Mouse (Mus musculus) embryonic facial prominence, embryonic 15.5 days (tissue): Measurements from ENCODE around the gene Bap1. TPM values are rescaled to one million over a fixed set of nuclear protein-coding genes. Genes with fewer than 3 reads are reported as not detected.

Source experiments
- ATAC-seq: fragments of 200-750 bp; cut with Nextera tagmentation; 2 replicates; pipeline ENCODE4 v1.8.0; 2017; ENCODE audit warnings: low read depth, moderate TSS enrichment; ENCODE audit not compliant: insufficient number of reproducible peaks, low FRiP score, low TSS enrichment
- H3K27ac ChIP-seq: fragments of 300-500 bp; sonication (generic); replicated peaks from 2 replicates; pipeline ENCODE4 v1.5.1; 2015; ENCODE audit warnings: mild to moderate bottlenecking, inconsistent platforms
- H3K27me3 ChIP-seq: fragments of 300-500 bp; sonication (generic); 2 replicates; pipeline ENCODE4 v1.6.1; 2015; ENCODE audit warnings: inconsistent platforms
- H3K36me3 ChIP-seq: fragments of 300-500 bp; sonication (generic); 2 replicates; pipeline ENCODE4 v1.6.1; 2015; ENCODE audit warnings: mild to moderate bottlenecking, inconsistent platforms
- H3K4me1 ChIP-seq: fragments of 300-500 bp; sonication (generic); 2 replicates; pipeline ENCODE4 v1.6.1; 2015; ENCODE audit warnings: inconsistent platforms
- H3K4me2 ChIP-seq: fragments of 300-500 bp; sonication (generic); replicated peaks from 2 replicates; pipeline ENCODE4 v1.6.1; 2015; ENCODE audit warnings: mild to moderate bottlenecking, inconsistent platforms
- H3K4me3 ChIP-seq: fragments of 300-500 bp; sonication (generic); replicated peaks from 2 replicates; pipeline ENCODE4 v1.5.1; 2015; ENCODE audit warnings: mild to moderate bottlenecking, inconsistent platforms
- H3K9ac ChIP-seq: fragments of 300-500 bp; sonication (generic); 2 replicates; pipeline ENCODE4 v1.6.1; 2015; ENCODE audit warnings: inconsistent platforms
- H3K9me3 ChIP-seq: fragments of 300-500 bp; sonication (generic); replicated peaks from 2 replicates; pipeline ENCODE4 v1.6.1; 2016; ENCODE audit warnings: inconsistent platforms
- WGBS: fragments of 180-500 bp; shearing (Covaris S2); methylation state at CpG from one replicate; pipeline ENCODE4 v1.1.7; 2015; 5-methylcytosine and 5-hydroxymethylcytosine counted together
- polyA plus RNA-seq: library from polyadenylated mRNA; unstranded; fragments of >200 nt; fragmentation: Nextera tagmentation; extraction: Ambion mirVana; gene quantifications from 2 replicates; pipeline ENCODE4 v1.2.1, GENCODE M21; 2015

Gene Bap1
- polyA plus RNA-seq, 1 experiment from 2014 or later: 76.9 TPM

GRCm38 (mm10) chr14:31260932-31261331 is 9.7 kb downstream of the Bap1 start:
- 95% methylated on average over 9 of the region's 9 CpGs for WGBS
- H3K9ac ChIP-seq: no peak overlapping the region
- H3K4me3 ChIP-seq: no peak overlapping the region
- no peak overlapping the region for H3K4me2 ChIP-seq
- H3K4me1 ChIP-seq: no peaks in the 10 kb centered on the region
- peaks cover 68% of the 10 kb centered on the region for H3K36me3 ChIP-seq
- H3K27ac ChIP-seq: no peak overlapping the region
- H3K9me3 ChIP-seq: no peaks in the 10 kb centered on the region
- no peak for ATAC-seq
- H3K27me3 ChIP-seq: no peaks in the 10 kb centered on the region

- 91% methylated on average over 11 of the region's 11 CpGs for WGBS
- Histone ChIP-seq H3K9me3 (no peaks in the 10 kb centered on the region), H3K27me3 (no peaks in the 10 kb centered on the region), H3K36me3 (peaks cover under 1% of the 10 kb centered on the region; the same call in 1 of the 2 replicates), H3K4me2 (no peak overlapping the region), H3K9ac (no peak overlapping the region), H3K4me1 (peaks cover 9% of the 10 kb centered on the region), H3K27ac (no peak overlapping the region), H3K4me3 (no peak overlapping the region)
- ATAC-seq: no peak
Measured at GRCm38 (mm10) chr14:31267649-31268048, 16.4 kb downstream of the Bap1 start.

GRCm38 (mm10) chr14:31268301-31269001 is 17.2 kb downstream of the Bap1 start:
- no peak for ATAC-seq
- H3K27me3 ChIP-seq: no peaks in the 10 kb centered on the region
- peak overlapping the region; percentile 41 for H3K4me3 ChIP-seq
- H3K36me3 ChIP-seq: no peaks in the 10 kb centered on the region
- peak overlapping the region; percentile 64 for H3K4me2 ChIP-seq
- WGBS: 61% methylated on average over 9 of the region's 9 CpGs
- H3K27ac ChIP-seq: no peak overlapping the region
- no peaks in the 10 kb centered on the region for H3K9me3 ChIP-seq
- H3K4me1 ChIP-seq: peaks cover 9% of the 10 kb centered on the region
- H3K9ac ChIP-seq: no peak overlapping the region

GRCm38 (mm10) chr14:31269456-31270100 is 18.3 kb downstream of the Bap1 start:
- Histone ChIP-seq H3K27me3 (no peaks in the 10 kb centered on the region), H3K9ac (peak overlapping the region; percentile 19; the same call in 1 of the 2 replicates), H3K27ac (0 out of 2 replicates have a peak overlapping the region, but pooled peaks have one; percentile 48), H3K4me2 (peak overlapping the region; percentile 64), H3K4me3 (peak overlapping the region; percentile 41), H3K4me1 (peaks cover 9% of the 10 kb centered on the region), H3K9me3 (no peaks in the 10 kb centered on the region), H3K36me3 (no peaks in the 10 kb centered on the region)
- 13% methylated on average over 27 of the region's 28 CpGs for WGBS
- peak; percentile 85 for ATAC-seq

- no peak for ATAC-seq
- Histone ChIP-seq H3K27me3 (no peaks in the 10 kb centered on the region), H3K36me3 (no peaks in the 10 kb centered on the region), H3K27ac (no peak overlapping the region), H3K9ac (no peak overlapping the region), H3K4me2 (no peak overlapping the region), H3K4me3 (no peak overlapping the region), H3K9me3 (no peaks in the 10 kb centered on the region), H3K4me1 (peaks cover 9% of the 10 kb centered on the region)
- 92% methylated on average over 6 of the region's 6 CpGs for WGBS
Measured at GRCm38 (mm10) chr14:31271121-31271520, 19.9 kb downstream of the Bap1 start.

GRCm38 (mm10) chr14:31272164-31272563 is 20.9 kb downstream of the Bap1 start:
- H3K4me2 ChIP-seq: no peak overlapping the region
- H3K4me3 ChIP-seq: no peak overlapping the region

GRCm38 (mm10) chr14:31285728-31286127 is 34.5 kb downstream of the Bap1 start:
- no peak overlapping the region for H3K4me2 ChIP-seq
- no peak for ATAC-seq
- H3K27me3 ChIP-seq: no peaks in the 10 kb centered on the region; the same call in 1 of the 2 replicates
- WGBS: 75% methylated on average over 8 of the region's 8 CpGs
- no peaks in the 10 kb centered on the region for H3K9me3 ChIP-seq
- no peaks in the 10 kb centered on the region for H3K4me1 ChIP-seq
- H3K27ac ChIP-seq: no peak overlapping the region
- H3K9ac ChIP-seq: no peak overlapping the region
- H3K36me3 ChIP-seq: no peaks in the 10 kb centered on the region
- H3K4me3 ChIP-seq: no peak overlapping the region

More at GRCm38 (mm10) chr14:31272164-31272563, 20.9 kb downstream of the Bap1 start:
- peaks cover 9% of the 10 kb centered on the region for H3K4me1 ChIP-seq
- 19% methylated on average over 7 of the region's 7 CpGs for WGBS
- H3K9me3 ChIP-seq: no peaks in the 10 kb centered on the region
- H3K27me3 ChIP-seq: no peaks in the 10 kb centered on the region
- H3K36me3 ChIP-seq: no peaks in the 10 kb centered on the region
- H3K9ac ChIP-seq: no peak overlapping the region
- no peak for ATAC-seq
- H3K27ac ChIP-seq: no peak overlapping the region

Other genes with a start within 250 kb of the Bap1 start
- gene Spcs1, start 249.8 kb upstream of the Bap1 start, polyA plus RNA-seq: 453 and 455 TPM in 2 replicates
- 121 and 132 TPM in 2 replicates for gene Pbrm1, start 232.3 kb upstream of the Bap1 start, polyA plus RNA-seq
- gene Gnl3, start 232.3 kb upstream of the Bap1 start, polyA plus RNA-seq: 109 and 113 TPM in 2 replicates
- gene Smim4, start 122.5 kb upstream of the Bap1 start, polyA plus RNA-seq: 61.3 and 67.3 TPM in 2 replicates
- gene Nt5dc2, start 120.4 kb upstream of the Bap1 start, polyA plus RNA-seq: 393 and 421 TPM in 2 replicates
- gene Stab1, start 82.8 kb upstream of the Bap1 start, polyA plus RNA-seq: 50.6 and 66.2 TPM in 2 replicates
- 267 and 372 TPM in 2 replicates for gene Tnnc1, start 43.1 kb upstream of the Bap1 start, polyA plus RNA-seq
- gene Nisch, start 34.5 kb upstream of the Bap1 start, polyA plus RNA-seq: 394 and 407 TPM in 2 replicates
- gene Sema3g, start 33.6 kb upstream of the Bap1 start, polyA plus RNA-seq: 1.3 and 1.8 TPM in 2 replicates
- 10.1 and 12.1 TPM in 2 replicates for gene Phf7, start 133 bp upstream of the Bap1 start, polyA plus RNA-seq
- gene Dnah1, start 72.4 kb downstream of the Bap1 start, polyA plus RNA-seq: 6.0 and 7.2 TPM in 2 replicates
- gene Capn7, start 85.2 kb downstream of the Bap1 start, polyA plus RNA-seq: 41.6 and 42.3 TPM in 2 replicates
- 29.1 and 30.4 TPM in 2 replicates for gene Sh3bp5, start 184.6 kb downstream of the Bap1 start, polyA plus RNA-seq
- 26.1 and 27.0 TPM in 2 replicates for gene Eaf1, start 242.9 kb downstream of the Bap1 start, polyA plus RNA-seq
- 55.4 and 57.5 TPM in 2 replicates for gene Mettl6, start 243.6 kb downstream of the Bap1 start, polyA plus RNA-seq